Mouse (Mus musculus) heart, adult 18-20 months (tissue): Measurements from ENCODE around the gene Pdxp. TPM values are rescaled to one million over a fixed set of nuclear protein-coding genes. Genes with fewer than 3 reads are reported as not detected.
A peak's percentile ranks its signal among the peaks of the same experiment; 100 is the strongest.

ENCODE experiments used
- DNase-seq, 2 experiments: peaks; one replicate each; pipeline ENCODE4 v3.0.0; 2021 to 2022; ENCODE audit warnings: mixed read lengths in 1 of 2
- total RNA-seq, 2 experiments: library from RNA; stranded (reverse); gene quantifications; 2 replicates each; pipeline ENCODE4 v1.2.3; 2021

Pdxp gene
- total RNA-seq, 2 experiments from 2014 or later: 0.62 to 0.64 TPM

GRCm38 (mm10) chr15:78927788-78928457 lies 14.2 kb downstream of the Pdxp start:
- peak; percentile 81 to 92 for DNase-seq

GRCm38 (mm10) chr15:78928539-78928938 lies 14.8 kb downstream of the Pdxp start:
- no peak for DNase-seq

- no peak for DNase-seq
These were observed 16.5 kb downstream of the Pdxp start for GRCm38 (mm10) chr15:78930192-78930706.

- DNase-seq: no peak
These were observed 17.2 kb downstream of the Pdxp start for GRCm38 (mm10) chr15:78930801-78931426.

GRCm38 (mm10) chr15:78931577-78931976 lies 17.9 kb downstream of the Pdxp start:
- peak; percentile 64 to 69 for DNase-seq

GRCm38 (mm10) chr15:78934784-78935320 lies 21.1 kb downstream of the Pdxp start, which contains the start of gene Nol12:
TSS of gene Nol12 (plus strand) at chr15:78934933.
- DNase-seq: peak; percentile 91 to 92

- DNase-seq: no peak
These were observed 22.7 kb downstream of the Pdxp start for GRCm38 (mm10) chr15:78936403-78936802.

GRCm38 (mm10) chr15:78937311-78937710 lies 23.6 kb downstream of the Pdxp start:
- DNase-seq: no peak

GRCm38 (mm10) chr15:78937963-78938362 lies 24.2 kb downstream of the Pdxp start:
- no peak for DNase-seq

- DNase-seq: no peak
These were observed 26.6 kb downstream of the Pdxp start for GRCm38 (mm10) chr15:78940325-78940724.

- DNase-seq: peak; percentile 81 to 93
These were observed 28.9 kb downstream of the Pdxp start for GRCm38 (mm10) chr15:78942663-78943062.

GRCm38 (mm10) chr15:78946232-78946631 lies 32.5 kb downstream of the Pdxp start:
- DNase-seq: no peak

- DNase-seq: peak; percentile 89 to 95
These were observed 33.9 kb downstream of the Pdxp start, which contains the start of gene Triobp for GRCm38 (mm10) chr15:78947657-78948056. TSS of gene Triobp (plus strand) at chr15:78947724.

GRCm38 (mm10) chr15:78948152-78948725 lies 34.5 kb downstream of the Pdxp start:
- DNase-seq: no peak

- no peak for DNase-seq
These were observed 35.2 kb downstream of the Pdxp start for GRCm38 (mm10) chr15:78948883-78949282.

GRCm38 (mm10) chr15:78955663-78956062 lies 41.9 kb downstream of the Pdxp start:
- DNase-seq: no peak

GRCm38 (mm10) chr15:78956351-78956750 lies 42.6 kb downstream of the Pdxp start:
- DNase-seq: peak in 1 of 2 experiments; percentile 38

- no peak for DNase-seq
These were observed 43.3 kb downstream of the Pdxp start for GRCm38 (mm10) chr15:78957021-78957420.

- DNase-seq: no peak
These were observed 45.8 kb downstream of the Pdxp start for GRCm38 (mm10) chr15:78959537-78959936.

- peak; percentile 76 to 84 for DNase-seq
These were observed 46.4 kb downstream of the Pdxp start for GRCm38 (mm10) chr15:78960088-78960487.

- peak; percentile 68 to 71 for DNase-seq
These were observed 49.2 kb downstream of the Pdxp start for GRCm38 (mm10) chr15:78962885-78963284.
